Mouse (Mus musculus): ENCODE results near the gene Aatf. TPM values are rescaled to one million over a fixed set of nuclear protein-coding genes. Genes with fewer than 3 reads are reported as not detected.
A peak's percentile ranks its signal among the peaks of the same experiment; 100 is the strongest.

Gene Aatf
- polyA plus RNA-seq, 1 experiment from 2014 or later: 49.4 TPM

DNA sequence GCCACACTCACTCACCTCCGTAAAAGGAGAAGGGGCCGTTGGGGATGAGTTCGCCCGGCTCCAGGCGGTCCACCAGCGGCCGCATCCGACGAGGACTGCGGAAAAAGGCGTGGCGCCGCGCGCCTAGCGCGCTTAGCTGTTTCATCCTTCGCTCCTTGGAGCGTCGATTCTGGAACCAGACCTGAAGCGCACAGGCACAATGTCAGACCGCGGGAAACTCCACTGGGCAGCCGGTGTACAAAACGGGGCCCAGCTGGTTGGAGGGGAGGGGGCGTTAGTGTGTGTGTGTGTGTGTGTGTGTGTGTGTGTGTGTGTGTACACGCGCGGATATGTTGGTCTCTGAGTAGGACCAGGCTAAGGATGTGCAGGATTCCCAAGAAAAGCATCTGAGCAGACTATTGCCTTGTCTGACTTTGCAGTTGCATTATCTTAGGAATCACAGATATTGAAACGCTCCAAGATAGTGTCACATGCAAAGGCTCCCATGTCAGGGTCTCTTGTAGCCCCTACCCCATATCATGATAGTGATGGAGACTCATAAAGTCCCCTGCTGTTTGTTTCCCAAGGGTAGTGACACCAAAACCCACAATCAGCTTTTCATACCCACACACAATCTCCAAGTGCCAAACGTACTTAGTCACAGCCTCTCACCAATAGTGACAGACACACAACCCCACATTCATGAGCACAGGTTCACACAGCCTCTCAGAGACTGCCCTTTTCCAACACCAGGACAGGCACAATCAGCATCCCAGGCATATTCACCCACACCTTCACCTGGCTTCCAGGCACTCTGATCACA, 7.1 kb upstream of the Aatf start:
- Histone ChIP-seq H3K4me3 (replicated peaks) (no peak overlapping the region; the same call in 1 of the 2 replicates), H3K4me2 (replicated peaks) (no peak overlapping the region), H3K4me1 (peaks cover 35% of the 10 kb centered on the region), H3K9ac (no peak overlapping the region), H3K36me3 (no peaks in the 10 kb centered on the region), H3K9me3 (replicated peaks) (no peaks in the 10 kb centered on the region), H3K27me3 (peaks cover 92% of the 10 kb centered on the region), H3K27ac (replicated peaks) (no peak overlapping the region)
- 2% methylated on average over 31 of the region's 31 CpGs for WGBS
- no peak for ATAC-seq (ENCODE audit: insufficient number of reproducible peaks, low FRiP score, low TSS enrichment, low read depth)

DNA sequence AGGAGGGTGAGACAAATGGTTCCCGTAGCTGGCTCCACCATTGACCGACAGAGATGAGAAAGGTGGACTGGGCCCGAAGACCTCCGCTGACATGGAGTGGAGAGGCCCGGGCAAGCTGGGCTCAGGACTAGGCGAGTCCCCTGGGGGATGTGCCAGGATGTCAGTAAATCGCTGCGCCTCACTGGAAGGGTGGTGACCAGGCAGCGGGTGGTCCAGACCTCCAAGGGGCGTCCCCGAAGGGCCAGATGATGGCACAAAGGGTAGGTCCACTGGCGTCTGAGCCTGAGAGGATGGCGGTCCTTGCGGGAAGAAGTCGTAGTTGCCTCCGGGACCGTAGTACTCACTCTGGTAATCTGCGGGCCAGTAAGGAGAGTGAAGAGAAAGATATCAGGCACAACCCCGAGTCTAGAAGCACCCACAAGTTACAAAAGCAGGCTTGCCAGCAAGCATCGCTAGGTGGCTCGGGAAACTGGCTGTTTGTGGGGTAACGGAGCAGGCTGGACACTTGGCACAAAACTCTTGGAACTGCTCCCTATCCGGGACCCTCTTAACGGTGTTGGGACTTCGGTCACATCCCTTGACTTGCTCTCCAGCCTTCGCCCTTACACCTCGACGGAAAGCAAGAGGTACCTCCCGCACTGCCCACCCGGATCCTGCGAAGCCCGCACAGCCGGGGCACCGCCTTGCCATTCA, 6.4 kb upstream of the Aatf start:
- H3K4me3 ChIP-seq (replicated peaks): no peak overlapping the region; the same call in 1 of the 2 replicates
- WGBS: 5% methylated on average over 34 of the region's 34 CpGs
- ATAC-seq (ENCODE audit: insufficient number of reproducible peaks, low FRiP score, low TSS enrichment, low read depth): no peak
- peaks cover 92% of the 10 kb centered on the region for H3K27me3 ChIP-seq
- H3K9me3 ChIP-seq (replicated peaks): no peaks in the 10 kb centered on the region
- H3K27ac ChIP-seq (replicated peaks): no peak overlapping the region
- H3K36me3 ChIP-seq: no peaks in the 10 kb centered on the region
- peaks cover 28% of the 10 kb centered on the region for H3K4me1 ChIP-seq
- H3K4me2 ChIP-seq (replicated peaks): no peak overlapping the region
- H3K9ac ChIP-seq: no peak overlapping the region

DNA sequence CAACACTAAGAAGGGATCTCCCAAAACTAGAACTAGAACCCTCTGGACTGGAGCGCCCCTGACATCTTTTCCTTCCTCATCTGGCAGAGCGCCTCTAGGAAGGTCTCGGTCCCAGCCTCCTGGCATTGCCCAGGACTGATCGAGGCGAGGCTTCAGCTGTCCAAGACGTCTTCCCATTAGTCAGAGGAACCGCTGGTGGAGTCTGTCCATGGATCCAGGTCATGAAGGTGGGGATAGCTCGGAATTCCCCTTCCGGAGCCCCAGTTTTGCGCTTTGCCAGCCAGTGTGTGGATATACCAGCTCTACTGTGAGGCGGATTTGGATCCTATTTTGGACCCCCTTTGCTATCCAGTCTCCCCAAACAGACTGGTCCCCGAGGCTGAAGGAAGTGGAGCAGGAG, 5.7 kb upstream of the Aatf start:
- Histone ChIP-seq H3K4me1 (peaks cover 21% of the 10 kb centered on the region), H3K27ac (replicated peaks) (no peak overlapping the region), H3K9me3 (replicated peaks) (no peaks in the 10 kb centered on the region), H3K27me3 (peaks cover 91% of the 10 kb centered on the region), H3K4me2 (replicated peaks) (no peak overlapping the region), H3K36me3 (no peaks in the 10 kb centered on the region), H3K4me3 (replicated peaks) (no peak overlapping the region), H3K9ac (no peak overlapping the region)
- ATAC-seq (ENCODE audit: insufficient number of reproducible peaks, low FRiP score, low TSS enrichment, low read depth): no peak
- 11% methylated on average over 12 of the region's 12 CpGs for WGBS

DNA sequence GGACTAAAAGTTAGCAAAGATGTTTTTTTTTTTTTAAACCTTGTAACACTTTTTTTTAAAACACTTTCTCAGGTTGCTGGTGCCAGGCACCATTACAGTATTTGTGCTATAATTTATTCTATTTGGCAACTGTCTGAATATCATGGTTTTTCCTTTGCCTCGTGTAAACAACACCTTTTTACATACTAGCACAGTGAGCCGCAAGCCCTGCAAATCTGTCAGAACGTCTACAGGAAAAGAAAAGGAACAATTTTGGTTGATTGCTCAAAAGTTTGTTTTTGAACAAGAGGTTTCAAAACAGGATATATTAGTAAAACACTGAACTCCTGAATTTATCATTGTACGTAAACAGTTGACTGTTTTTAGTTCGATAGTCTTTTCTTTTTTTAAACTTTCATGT, 4.9 kb upstream of the Aatf start:
- Histone ChIP-seq H3K4me1 (peaks cover 15% of the 10 kb centered on the region), H3K9me3 (replicated peaks) (no peaks in the 10 kb centered on the region), H3K27me3 (peaks cover 83% of the 10 kb centered on the region), H3K9ac (no peak overlapping the region), H3K36me3 (no peaks in the 10 kb centered on the region), H3K4me2 (replicated peaks) (no peak overlapping the region), H3K4me3 (replicated peaks) (no peak overlapping the region), H3K27ac (replicated peaks) (no peak overlapping the region)
- ATAC-seq (ENCODE audit: insufficient number of reproducible peaks, low FRiP score, low TSS enrichment, low read depth): no peak
- WGBS: 22% methylated on average over 5 of the region's 5 CpGs

DNA sequence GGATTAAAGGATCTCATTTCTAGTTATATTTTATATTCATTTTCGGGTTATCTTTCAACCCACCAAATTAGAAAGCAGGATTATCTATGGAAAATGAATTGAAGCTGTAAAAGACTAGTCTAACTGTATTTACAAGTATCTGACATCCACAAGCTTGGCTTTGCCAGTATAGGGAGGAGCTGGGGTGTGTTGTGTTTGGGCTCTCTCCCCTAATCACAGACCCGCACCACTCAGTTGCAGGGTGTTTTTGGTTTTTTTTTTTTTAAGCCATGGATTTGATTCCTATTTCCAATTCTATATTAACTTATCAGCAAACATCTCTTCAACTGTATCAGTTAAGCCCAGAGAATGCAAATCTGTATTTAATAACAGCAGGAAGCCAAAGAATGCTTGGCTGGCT, 4.1 kb upstream of the Aatf start:
- no peak overlapping the region for H3K27ac ChIP-seq (replicated peaks)
- H3K4me2 ChIP-seq (replicated peaks): no peak overlapping the region
- H3K4me1 ChIP-seq: peaks cover 15% of the 10 kb centered on the region
- H3K9ac ChIP-seq: no peak overlapping the region
- no peak for ATAC-seq (ENCODE audit: insufficient number of reproducible peaks, low FRiP score, low TSS enrichment, low read depth)
- no peak overlapping the region for H3K4me3 ChIP-seq (replicated peaks)
- H3K27me3 ChIP-seq: peaks cover 75% of the 10 kb centered on the region
- WGBS: 13% methylated on average over 2 of the region's 2 CpGs
- H3K36me3 ChIP-seq: no peaks in the 10 kb centered on the region
- H3K9me3 ChIP-seq (replicated peaks): no peaks in the 10 kb centered on the region

DNA sequence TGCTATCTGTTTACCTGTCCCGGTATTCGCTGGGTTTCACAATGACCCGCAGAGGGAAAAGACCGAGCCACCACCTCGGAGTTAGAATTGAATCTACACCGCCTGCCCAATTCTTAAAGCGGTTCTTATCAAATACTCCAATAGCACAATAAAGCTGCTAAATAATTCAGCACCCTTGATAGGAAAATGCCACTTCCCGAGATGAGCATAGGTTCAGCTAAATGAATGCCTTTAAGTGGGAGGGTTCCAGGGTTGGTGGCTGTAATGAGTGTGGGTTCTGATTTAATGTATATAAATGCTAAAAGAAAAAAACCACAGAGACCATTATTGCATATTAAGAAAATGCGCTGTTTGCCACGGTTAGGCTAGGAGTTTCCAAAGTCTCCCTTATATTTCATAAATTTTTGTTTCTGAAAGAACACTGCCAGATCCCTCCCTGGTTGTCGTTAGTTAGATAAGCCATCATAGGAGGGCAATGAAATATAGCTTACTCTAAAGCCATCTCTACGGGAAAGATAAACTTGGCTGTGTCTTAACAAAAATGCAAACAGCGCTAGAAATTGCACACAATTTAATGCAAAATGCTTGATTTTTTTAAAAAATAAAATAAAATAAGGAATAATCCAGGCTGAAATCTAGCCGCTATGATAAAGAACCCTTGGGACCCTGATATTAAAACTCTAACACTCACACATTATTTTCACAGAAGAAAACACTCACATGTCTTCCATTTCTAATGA, 3.3 kb upstream of the Aatf start:
- Histone ChIP-seq H3K4me1 (peaks cover 16% of the 10 kb centered on the region; the same call in 1 of the 2 replicates), H3K9ac (no peak overlapping the region), H3K27ac (replicated peaks) (no peak overlapping the region), H3K9me3 (replicated peaks) (no peaks in the 10 kb centered on the region), H3K36me3 (no peaks in the 10 kb centered on the region), H3K4me3 (replicated peaks) (no peak overlapping the region), H3K4me2 (replicated peaks) (no peak overlapping the region), H3K27me3 (peaks cover 67% of the 10 kb centered on the region)
- ATAC-seq (ENCODE audit: insufficient number of reproducible peaks, low FRiP score, low TSS enrichment, low read depth): no peak
- 8% methylated on average over 14 of the region's 14 CpGs for WGBS

DNA sequence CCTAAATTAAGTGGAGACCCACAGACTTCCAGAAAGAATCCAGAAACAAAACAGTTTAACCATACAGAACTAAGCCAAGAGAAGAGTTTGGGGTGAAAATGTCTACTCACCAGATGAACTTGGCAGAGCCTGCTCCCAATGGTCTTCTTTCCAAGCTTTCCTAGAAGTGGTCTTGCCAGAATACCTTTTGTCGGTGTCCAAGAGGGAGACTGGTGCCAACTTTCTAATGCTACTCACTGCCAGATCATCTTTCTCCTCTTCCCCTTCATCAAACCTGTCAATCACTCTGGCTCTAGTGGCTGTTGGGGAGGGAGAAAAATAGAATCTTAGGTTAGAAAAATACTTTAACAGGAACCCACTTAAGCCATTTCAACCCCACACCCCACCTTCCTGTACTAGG, 1.3 kb downstream of the Aatf start:
- H3K9ac ChIP-seq: no peak overlapping the region
- ATAC-seq (ENCODE audit: insufficient number of reproducible peaks, low FRiP score, low TSS enrichment, low read depth): no peak

DNA sequence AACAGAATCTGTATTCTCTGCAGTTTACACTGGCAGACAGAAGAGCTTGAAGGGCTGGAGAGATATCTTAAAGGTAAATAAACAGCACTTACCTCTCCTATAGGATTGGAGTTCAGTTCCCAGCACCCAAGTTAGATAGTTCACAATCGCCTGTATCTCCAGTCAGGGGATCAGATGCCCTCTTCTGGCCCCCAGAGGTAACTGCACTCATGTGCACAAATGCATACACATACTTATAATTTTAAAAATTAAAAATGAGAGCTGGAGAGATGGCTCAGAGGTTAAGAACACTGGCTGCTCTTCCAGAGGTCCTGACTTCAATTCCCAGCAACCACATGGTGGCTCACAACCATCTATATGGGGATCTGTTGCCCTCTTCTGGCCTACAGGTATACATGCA, 9.0 kb downstream of the Aatf start:
- Histone ChIP-seq H3K9me3 (replicated peaks) (no peaks in the 10 kb centered on the region), H3K4me3 (replicated peaks) (no peak overlapping the region), H3K27me3 (no peaks in the 10 kb centered on the region), H3K9ac (no peak overlapping the region), H3K27ac (replicated peaks) (no peak overlapping the region), H3K36me3 (peaks cover 17% of the 10 kb centered on the region), H3K4me1 (no peaks in the 10 kb centered on the region), H3K4me2 (replicated peaks) (no peak overlapping the region)
- WGBS: 100% methylated on average over 1 of the region's 1 CpGs
- ATAC-seq (ENCODE audit: insufficient number of reproducible peaks, low FRiP score, low TSS enrichment, low read depth): no peak

More for the DNA sequence above, 1.3 kb downstream of the Aatf start:
- Histone ChIP-seq H3K27me3 (peaks cover 29% of the 10 kb centered on the region), H3K4me2 (replicated peaks) (peak overlapping the region; percentile 78; the same call in 1 of the 2 replicates), H3K36me3 (peaks cover 18% of the 10 kb centered on the region), H3K27ac (replicated peaks) (no peak overlapping the region), H3K4me3 (replicated peaks) (no peak overlapping the region), H3K4me1 (peaks cover 12% of the 10 kb centered on the region; the same call in 1 of the 2 replicates), H3K9me3 (replicated peaks) (no peaks in the 10 kb centered on the region)
- WGBS: 63% methylated on average over 1 of the region's 1 CpGs

DNA sequence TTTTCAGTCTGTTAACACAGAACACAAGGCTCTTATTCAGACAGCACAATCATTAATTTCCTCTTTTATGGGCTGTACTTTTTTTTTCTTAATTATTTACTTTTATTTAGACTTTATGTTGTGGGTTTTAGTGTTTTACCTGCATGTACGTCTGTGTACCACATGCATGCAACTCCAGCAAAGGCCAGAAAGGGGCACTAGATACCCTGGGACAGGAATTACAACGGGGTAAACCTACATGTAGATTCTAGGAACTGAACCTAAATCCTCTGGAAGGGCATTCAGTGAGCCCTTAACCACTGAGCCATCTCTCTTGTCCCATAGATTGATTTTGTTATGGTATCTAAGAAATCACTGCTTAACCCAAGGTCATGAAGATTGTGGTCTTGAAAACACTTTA, 15.4 kb downstream of the Aatf start:
- Histone ChIP-seq H3K4me2 (replicated peaks) (no peak overlapping the region), H3K9me3 (replicated peaks) (no peaks in the 10 kb centered on the region), H3K4me3 (replicated peaks) (no peak overlapping the region), H3K27me3 (no peaks in the 10 kb centered on the region), H3K36me3 (peaks cover 8% of the 10 kb centered on the region; the same call in 1 of the 2 replicates), H3K4me1 (no peaks in the 10 kb centered on the region), H3K27ac (replicated peaks) (no peak overlapping the region), H3K9ac (no peak overlapping the region)
- WGBS: 67% methylated on average over 2 of the region's 2 CpGs
- ATAC-seq (ENCODE audit: insufficient number of reproducible peaks, low FRiP score, low TSS enrichment, low read depth): no peak

DNA sequence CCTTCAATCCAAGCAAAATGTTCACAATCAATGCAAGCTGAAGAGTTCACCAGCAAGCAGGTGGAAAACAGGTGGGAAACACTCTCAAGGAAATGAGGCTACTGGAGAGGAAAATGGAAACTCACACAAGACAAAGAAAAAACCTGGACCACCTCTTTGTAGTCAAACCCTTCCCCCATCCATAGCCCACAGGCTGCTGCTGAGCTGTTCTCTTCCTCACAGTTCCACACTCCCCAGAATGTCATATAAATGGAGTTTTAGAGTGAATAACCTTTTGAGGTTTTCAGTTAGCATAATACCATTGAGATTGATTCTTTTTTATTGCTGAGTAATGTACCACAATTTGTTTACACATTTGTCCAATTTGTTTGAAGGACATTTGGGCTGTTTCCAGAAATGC, 16.4 kb downstream of the Aatf start:
- Histone ChIP-seq H3K4me1 (no peaks in the 10 kb centered on the region), H3K9me3 (replicated peaks) (no peaks in the 10 kb centered on the region), H3K27me3 (no peaks in the 10 kb centered on the region), H3K27ac (replicated peaks) (no peak overlapping the region), H3K4me3 (replicated peaks) (no peak overlapping the region), H3K9ac (no peak overlapping the region), H3K36me3 (peaks cover 11% of the 10 kb centered on the region; the same call in 1 of the 2 replicates), H3K4me2 (replicated peaks) (no peak overlapping the region)
- no peak for ATAC-seq (ENCODE audit: insufficient number of reproducible peaks, low FRiP score, low TSS enrichment, low read depth)

DNA sequence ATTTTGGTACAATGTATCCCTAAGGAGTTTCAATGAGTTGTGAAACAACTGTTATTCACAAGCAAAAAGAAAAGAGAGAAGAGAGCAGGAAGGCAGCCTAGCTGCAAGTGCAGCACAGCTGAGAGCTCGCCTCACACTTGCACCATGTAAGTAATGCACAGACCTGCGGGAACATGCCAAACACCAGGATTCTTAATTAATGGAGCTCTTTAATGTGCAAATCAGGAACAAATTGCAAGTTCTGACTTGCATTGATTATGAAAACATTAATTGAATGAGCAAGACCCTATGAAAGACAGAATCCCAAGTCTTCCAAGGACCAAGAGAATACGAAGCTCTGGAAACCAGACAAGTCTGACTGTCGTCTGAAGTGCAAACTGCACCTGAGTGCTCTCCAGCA, 17.5 kb downstream of the Aatf start:
- H3K27ac ChIP-seq (replicated peaks): no peak overlapping the region
- no peaks in the 10 kb centered on the region for H3K27me3 ChIP-seq
- no peak for ATAC-seq (ENCODE audit: insufficient number of reproducible peaks, low FRiP score, low TSS enrichment, low read depth)
- no peaks in the 10 kb centered on the region for H3K4me1 ChIP-seq
- H3K4me2 ChIP-seq (replicated peaks): no peak overlapping the region
- H3K9me3 ChIP-seq (replicated peaks): no peaks in the 10 kb centered on the region
- H3K9ac ChIP-seq: no peak overlapping the region
- H3K36me3 ChIP-seq: peaks cover 19% of the 10 kb centered on the region; the same call in 1 of the 2 replicates
- H3K4me3 ChIP-seq (replicated peaks): no peak overlapping the region
- 57% methylated on average over 4 of the region's 4 CpGs for WGBS

All from embryonic facial prominence, embryonic 15.5 days (tissue).